Mouse (Mus musculus) forebrain, embryonic 15.5 days (tissue): ENCODE measurements around the gene Astn2. TPM values are rescaled to one million over a fixed set of nuclear protein-coding genes. Genes with fewer than 3 reads are reported as not detected.

Experiments used
- ATAC-seq: fragments of 200-750 bp; cut with Nextera tagmentation; replicated peaks from 2 replicates; pipeline ENCODE4 v1.8.0; 2017; ENCODE audit warnings: mild to moderate bottlenecking, moderate TSS enrichment, moderate library complexity
- H3K27ac ChIP-seq: fragments of 300-500 bp; sonication (generic); replicated peaks from 2 replicates; pipeline ENCODE4 v1.5.1; 2015; ENCODE audit warnings: mild to moderate bottlenecking, inconsistent platforms
- H3K27me3 ChIP-seq: fragments of 300-500 bp; sonication (generic); 2 replicates; pipeline ENCODE4 v1.6.1; 2015; ENCODE audit warnings: inconsistent platforms
- H3K36me3 ChIP-seq: fragments of 300-500 bp; sonication (generic); 2 replicates; pipeline ENCODE4 v1.6.1; 2015; ENCODE audit warnings: mild to moderate bottlenecking, inconsistent platforms
- H3K4me1 ChIP-seq: fragments of 300-500 bp; sonication (generic); 2 replicates; pipeline ENCODE4 v1.6.1; 2015; ENCODE audit warnings: inconsistent platforms
- H3K4me2 ChIP-seq: fragments of 300-500 bp; sonication (generic); replicated peaks from 2 replicates; pipeline ENCODE4 v1.6.1; 2015; ENCODE audit warnings: mild to moderate bottlenecking, inconsistent platforms
- H3K4me3 ChIP-seq: fragments of 300-500 bp; sonication (generic); 2 replicates; pipeline ENCODE4 v1.5.1; 2015; ENCODE audit warnings: mild to moderate bottlenecking, inconsistent platforms
- H3K9ac ChIP-seq: fragments of 300-500 bp; sonication (generic); replicated peaks from 2 replicates; pipeline ENCODE4 v1.6.1; 2015; ENCODE audit warnings: mild to moderate bottlenecking, inconsistent platforms
- H3K9me3 ChIP-seq: fragments of 300-500 bp; sonication (generic); 2 replicates; pipeline ENCODE4 v1.6.1; 2016; ENCODE audit warnings: inconsistent platforms
- WGBS: fragments of 180-500 bp; shearing (Covaris S2); methylation state at CpG from one replicate; pipeline ENCODE4 v1.1.7; 2015; ENCODE audit warnings: mixed read lengths; 5-methylcytosine and 5-hydroxymethylcytosine counted together
- polyA plus RNA-seq: library from polyadenylated mRNA; unstranded; fragments of >200 nt; fragmentation: Nextera tagmentation; extraction: Ambion mirVana; gene quantifications from 2 replicates; pipeline ENCODE4 v1.2.1, GENCODE M21; 2015

The Astn2 gene
- polyA plus RNA-seq, 1 experiment from 2014 or later = 1.4 TPM

- no peaks in the 10 kb centered on the region for H3K36me3 ChIP-seq
- 83% methylated on average over 1 of the region's 1 CpGs for WGBS
- no peaks in the 10 kb centered on the region for H3K9me3 ChIP-seq
- H3K9ac ChIP-seq = no peak overlapping the region
- H3K4me2 ChIP-seq = no peak overlapping the region
- peaks cover 4% of the 10 kb centered on the region; the same call in 1 of the 2 replicates for H3K4me1 ChIP-seq
- ATAC-seq = no peak
- no peak overlapping the region for H3K4me3 ChIP-seq
- no peak overlapping the region for H3K27ac ChIP-seq
- H3K27me3 ChIP-seq = no peaks in the 10 kb centered on the region
Measured at GRCm38 (mm10) chr4:66027866-66028265, 376.5 kb downstream of the Astn2 start.

- 4% methylated on average over 8 of the region's 8 CpGs for WGBS
- no peaks in the 10 kb centered on the region for H3K36me3 ChIP-seq
- no peak overlapping the region for H3K4me2 ChIP-seq
Measured at GRCm38 (mm10) chr4:66025393-66026062, 378.9 kb downstream of the Astn2 start.

DNA sequence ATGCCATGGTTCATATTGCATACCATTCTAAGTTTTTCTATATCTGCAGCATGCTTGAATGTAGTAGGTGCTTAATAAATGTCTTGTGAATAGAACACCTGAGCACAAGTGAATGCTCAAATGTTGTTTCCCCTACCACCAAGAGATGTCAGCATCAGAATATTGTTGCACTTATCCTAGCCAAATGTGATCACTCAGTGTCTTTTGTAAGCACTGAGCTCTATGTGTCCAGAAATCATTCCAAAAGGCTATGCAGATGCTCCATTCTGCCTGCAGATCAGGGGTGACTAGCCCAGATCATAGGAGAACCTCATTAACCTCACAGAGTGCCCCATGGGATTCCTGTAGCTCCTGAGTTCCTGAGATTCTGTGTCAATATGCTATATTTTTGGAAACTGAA is 401.5 kb downstream of the Astn2 start:
- Histone ChIP-seq H3K36me3 (no peaks in the 10 kb centered on the region), H3K4me2 (no peak overlapping the region), H3K4me1 (no peaks in the 10 kb centered on the region), H3K9ac (no peak overlapping the region), H3K27me3 (no peaks in the 10 kb centered on the region), H3K4me3 (no peak overlapping the region), H3K9me3 (no peaks in the 10 kb centered on the region), H3K27ac (no peak overlapping the region)
- ATAC-seq = no peak

More at GRCm38 (mm10) chr4:66025393-66026062, 378.9 kb downstream of the Astn2 start:
- Histone ChIP-seq H3K27me3 (no peaks in the 10 kb centered on the region), H3K4me3 (no peak overlapping the region), H3K9ac (no peak overlapping the region), H3K27ac (no peak overlapping the region), H3K9me3 (no peaks in the 10 kb centered on the region), H3K4me1 (peaks cover 4% of the 10 kb centered on the region; the same call in 1 of the 2 replicates)
- peak; percentile 88 for ATAC-seq

- no peak overlapping the region for H3K4me2 ChIP-seq
- H3K4me3 ChIP-seq = no peak overlapping the region
- H3K36me3 ChIP-seq = no peaks in the 10 kb centered on the region
- H3K9ac ChIP-seq = no peak overlapping the region
- 91% methylated on average over 2 of the region's 2 CpGs for WGBS
- H3K9me3 ChIP-seq = no peaks in the 10 kb centered on the region
- no peaks in the 10 kb centered on the region for H3K27me3 ChIP-seq
- no peaks in the 10 kb centered on the region for H3K4me1 ChIP-seq
- ATAC-seq = no peak
- no peak overlapping the region for H3K27ac ChIP-seq
Measured at GRCm38 (mm10) chr4:65983643-65984042, 420.8 kb downstream of the Astn2 start.

DNA sequence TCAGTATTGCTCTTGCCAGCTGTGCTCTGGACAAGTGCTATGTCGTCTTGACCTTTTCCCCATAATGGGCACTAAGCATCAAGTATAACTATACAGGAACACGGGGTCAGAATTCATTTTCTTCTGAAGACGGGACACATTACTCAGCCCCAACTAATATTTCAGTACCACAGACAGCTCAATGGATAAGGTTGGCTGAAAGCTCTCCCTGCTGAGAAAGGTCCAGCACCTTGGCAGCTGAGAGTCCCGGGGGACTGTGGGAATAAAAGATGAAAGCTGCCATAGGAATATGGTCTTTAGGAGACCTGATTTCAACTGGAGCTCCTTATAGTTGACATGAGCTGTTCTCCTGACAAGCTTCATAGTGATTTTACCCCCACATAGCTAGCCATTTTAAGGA is 421.5 kb downstream of the Astn2 start:
- Histone ChIP-seq H3K9ac (no peak overlapping the region), H3K4me2 (no peak overlapping the region), H3K4me1 (no peaks in the 10 kb centered on the region), H3K4me3 (no peak overlapping the region), H3K27me3 (no peaks in the 10 kb centered on the region), H3K36me3 (no peaks in the 10 kb centered on the region), H3K9me3 (no peaks in the 10 kb centered on the region), H3K27ac (no peak overlapping the region)
- WGBS = 75% methylated on average over 4 of the region's 4 CpGs
- ATAC-seq = no peak

DNA sequence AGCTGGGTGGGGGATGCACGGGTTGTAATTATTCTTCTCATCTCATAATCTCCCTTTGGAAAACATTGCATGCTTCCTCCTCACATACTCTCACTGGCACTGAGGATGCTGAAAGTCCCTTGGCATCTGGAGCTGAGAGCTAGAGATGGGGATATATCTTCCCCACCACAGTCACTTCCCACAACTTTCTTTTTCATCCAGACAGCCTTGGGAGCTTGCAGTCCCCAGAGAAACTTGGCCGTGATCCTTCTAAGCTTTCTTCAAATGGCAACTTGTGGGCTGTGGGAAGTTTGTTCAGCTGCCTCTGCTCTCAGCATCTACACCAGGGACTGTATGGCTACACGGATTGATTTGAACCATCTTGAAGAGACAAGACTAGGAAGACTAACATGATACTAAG is 428.2 kb downstream of the Astn2 start:
- H3K4me2 ChIP-seq = no peak overlapping the region
- H3K27ac ChIP-seq = no peak overlapping the region
- no peaks in the 10 kb centered on the region for H3K27me3 ChIP-seq
- no peak for ATAC-seq
- H3K4me3 ChIP-seq = no peak overlapping the region
- WGBS = 84% methylated on average over 3 of the region's 3 CpGs
- H3K4me1 ChIP-seq = no peaks in the 10 kb centered on the region
- H3K36me3 ChIP-seq = no peaks in the 10 kb centered on the region
- no peaks in the 10 kb centered on the region for H3K9me3 ChIP-seq
- no peak overlapping the region for H3K9ac ChIP-seq

- Histone ChIP-seq H3K9ac (no peak overlapping the region), H3K27me3 (no peaks in the 10 kb centered on the region), H3K36me3 (no peaks in the 10 kb centered on the region), H3K9me3 (no peaks in the 10 kb centered on the region), H3K4me3 (no peak overlapping the region), H3K4me2 (no peak overlapping the region), H3K4me1 (no peaks in the 10 kb centered on the region), H3K27ac (no peak overlapping the region)
- peak; percentile 48; the same call in 1 of the 2 replicates for ATAC-seq
- 80% methylated on average over 1 of the region's 1 CpGs for WGBS
Measured at GRCm38 (mm10) chr4:65972395-65972794, 432.0 kb downstream of the Astn2 start.

DNA sequence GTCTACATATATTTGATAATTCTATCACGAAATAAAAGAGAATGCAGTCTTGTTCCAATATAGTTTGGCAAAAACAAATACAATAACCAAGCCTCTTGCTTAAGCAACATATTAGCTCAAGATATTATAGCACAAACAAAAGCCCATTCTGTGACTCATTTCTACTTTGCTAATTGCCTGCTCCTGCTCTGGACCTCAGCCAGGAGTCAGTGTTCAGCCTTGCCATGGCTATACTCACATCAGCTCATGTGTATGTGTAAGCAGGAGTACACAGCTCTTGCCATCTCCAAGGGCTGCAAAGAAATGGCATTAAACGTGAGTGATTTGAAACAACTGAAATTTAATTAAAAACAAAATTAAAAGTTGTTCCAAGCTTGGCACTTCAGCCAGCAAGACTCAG is 435.1 kb downstream of the Astn2 start:
- no peaks in the 10 kb centered on the region for H3K36me3 ChIP-seq
- H3K4me3 ChIP-seq = no peak overlapping the region
- H3K27me3 ChIP-seq = no peaks in the 10 kb centered on the region
- H3K4me1 ChIP-seq = no peaks in the 10 kb centered on the region
- no peak overlapping the region for H3K9ac ChIP-seq
- ATAC-seq = no peak; the same call in 1 of the 2 replicates
- no peak overlapping the region for H3K27ac ChIP-seq
- 33% methylated on average over 2 of the region's 2 CpGs for WGBS
- no peaks in the 10 kb centered on the region for H3K9me3 ChIP-seq
- H3K4me2 ChIP-seq = no peak overlapping the region

DNA sequence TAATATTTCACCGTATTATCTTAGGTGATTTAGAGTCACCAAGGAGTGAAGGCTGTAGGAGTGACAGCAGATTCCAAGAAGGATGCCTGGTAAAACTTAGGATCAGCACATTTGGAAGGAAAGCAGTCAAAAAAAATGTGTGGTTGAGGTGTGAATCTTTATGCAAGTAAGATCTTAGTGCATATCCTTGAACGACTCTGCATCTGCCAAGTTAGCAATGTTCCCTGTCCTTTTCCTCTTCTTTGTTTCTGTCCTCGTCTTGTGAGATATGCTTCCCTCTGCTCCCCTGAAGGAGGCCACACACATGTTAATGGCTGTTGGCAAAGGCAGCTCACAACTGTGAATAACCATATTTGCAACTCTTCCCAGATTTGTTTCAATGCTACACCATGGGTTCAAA is 439.8 kb downstream of the Astn2 start:
- Histone ChIP-seq H3K4me2 (no peak overlapping the region), H3K9me3 (no peaks in the 10 kb centered on the region), H3K36me3 (no peaks in the 10 kb centered on the region), H3K4me3 (no peak overlapping the region), H3K9ac (no peak overlapping the region), H3K27ac (no peak overlapping the region), H3K4me1 (no peaks in the 10 kb centered on the region), H3K27me3 (no peaks in the 10 kb centered on the region)
- no peak for ATAC-seq
- 63% methylated on average over 3 of the region's 3 CpGs for WGBS

- Histone ChIP-seq H3K9me3 (no peaks in the 10 kb centered on the region), H3K27ac (peak overlapping the region; percentile 21; the same call in 1 of the 2 replicates), H3K27me3 (no peaks in the 10 kb centered on the region), H3K36me3 (no peaks in the 10 kb centered on the region), H3K4me3 (no peak overlapping the region), H3K9ac (no peak overlapping the region), H3K4me2 (no peak overlapping the region), H3K4me1 (no peaks in the 10 kb centered on the region)
- WGBS = 63% methylated on average over 5 of the region's 5 CpGs
- ATAC-seq = peak; percentile 58
Measured at GRCm38 (mm10) chr4:65959188-65959759, 445.1 kb downstream of the Astn2 start.

- Histone ChIP-seq H3K9me3 (no peaks in the 10 kb centered on the region), H3K9ac (no peak overlapping the region), H3K27ac (no peak overlapping the region), H3K4me2 (no peak overlapping the region), H3K4me1 (no peaks in the 10 kb centered on the region), H3K27me3 (no peaks in the 10 kb centered on the region), H3K36me3 (no peaks in the 10 kb centered on the region), H3K4me3 (no peak overlapping the region)
- 75% methylated on average over 5 of the region's 5 CpGs for WGBS
- peak; percentile 53 for ATAC-seq
Measured at GRCm38 (mm10) chr4:65958369-65959187, 445.8 kb downstream of the Astn2 start.

GRCm38 (mm10) chr4:65951918-65952317 is 452.5 kb downstream of the Astn2 start:
- 77% methylated on average over 1 of the region's 1 CpGs for WGBS
- no peak overlapping the region for H3K4me3 ChIP-seq
- 0 out of 2 replicates have a peak, but pooled peaks cover 3% of the 10 kb centered on the region for H3K4me1 ChIP-seq
- no peaks in the 10 kb centered on the region for H3K9me3 ChIP-seq
- H3K27ac ChIP-seq = no peak overlapping the region
- H3K36me3 ChIP-seq = no peaks in the 10 kb centered on the region
- no peak for ATAC-seq
- H3K4me2 ChIP-seq = no peak overlapping the region
- no peak overlapping the region for H3K9ac ChIP-seq
- H3K27me3 ChIP-seq = no peaks in the 10 kb centered on the region
